ENCODE assay signal across 28 mouse cellular contexts in genomic region chr4:155703425-155703929, GRCm38 (mm10). TPM values are rescaled to one million over a fixed set of nuclear protein-coding genes. Genes with fewer than 3 reads are reported as not detected.
DNase-seq lines count a peak whose midpoint lies in the region; ATAC-seq and TF ChIP-seq lines count a peak whose summit lies in the region.
"Had no signal": no experiment of that assay in that cellular context is flagged by ENCODE, and none has a peak within 500 bp of the region (broad histone marks: within the 10 kb centered on the region; RNA-seq: fewer than 3 reads in every experiment).

No protein-coding gene starts in this region.

- no peaks in the 10 kb centered on the region for H3K9me3 ChIP-seq in lung, embryonic 15.5 days
- H3K9me3 ChIP-seq in ES-E14 (ENCODE audit: control insufficient read depth, insufficient read depth, low read depth, low read length), result no peaks in the 10 kb centered on the region
- no peaks in the 10 kb centered on the region for H3K9me3 ChIP-seq in liver, embryonic 12.5 days (replicated peaks)
- H3K9me3 ChIP-seq: forebrain, embryonic 15.5 days; heart, embryonic 13.5 days; hindbrain, embryonic 15.5 days; kidney, embryonic 15.5 days; neural tube, embryonic 12.5 days had no signal

- DNase-seq in lung, postnatal 25 days (ENCODE audit: low spot score), result no peak
- no peak for DNase-seq in ES-E14 (ENCODE audit: low read depth, low spot score)
- DNase-seq in adipocyte (ENCODE audit: low spot score), result no peak
- DNase-seq: adrenal gland, adult 8-10 months; B cell, adult 2 months; cerebellum, adult 2 months; cerebellum, postnatal 25 days; heart, postnatal 10 days; kidney, adult 18-20 months; kidney, postnatal 36 days; layer of hippocampus, postnatal 36 days; lung, postnatal 4 days; right cerebral cortex, adult 18-20 months; spleen, adult 18-20 months; thymus, adult 18-20 months; thymus, postnatal 36 days had no signal

- no peak for ATAC-seq in lung, embryonic 15.5 days (ENCODE audit: borderline replicate concordance, extremely low read depth, low FRiP score, low TSS enrichment)
- no peak for ATAC-seq in liver, embryonic 12.5 days
- ATAC-seq in granulocyte monocyte progenitor cell, adult 5-6 weeks (replicated peaks; ENCODE audit: poor library complexity, severe bottlenecking), result no peak
- ATAC-seq: activated CD4-positive, CD25-positive, alpha-beta regulatory T cell, adult 4 months; forebrain, embryonic 15.5 days; midbrain, embryonic 16.5 days had no signal

- H3K79me2 ChIP-seq in myocyte (ENCODE audit: control insufficient read depth, insufficient read depth), result peaks cover 34% of the 10 kb centered on the region

- no peak overlapping the region for H3K27ac ChIP-seq in lung, embryonic 15.5 days
- no peak overlapping the region for H3K27ac ChIP-seq in ES-E14 (ENCODE audit: insufficient read depth, low read depth, low read length, poor library complexity, severe bottlenecking)
- no peak overlapping the region for H3K27ac ChIP-seq in liver, embryonic 12.5 days
- H3K27ac ChIP-seq: neural tube, embryonic 12.5 days had no signal

- no peak for TF ChIP-seq POLR2A in myocyte (IDR thresholded peaks at IDR 0.05; ENCODE audit: insufficient read length, low read depth)

- 0 out of 2 replicates have a peak overlapping the region, but pooled peaks have one; percentile 68 for H3K4me2 ChIP-seq in lung, embryonic 15.5 days
- H3K4me2 ChIP-seq in liver, embryonic 12.5 days, result peak overlapping the region; percentile 76
- peak overlapping the region; percentile 86 for H3K4me2 ChIP-seq in myocyte (ENCODE audit: low read depth)

- WGBS in lung, embryonic 15.5 days, result 93% methylated on average over 4 of the region's 4 CpGs
- 86% methylated on average over 4 of the region's 4 CpGs for WGBS in liver, embryonic 12.5 days (ENCODE audit: insufficient replicate concordance)

- peaks cover 9% of the 10 kb centered on the region for H3K4me1 ChIP-seq in lung, embryonic 15.5 days
- H3K4me1 ChIP-seq in ES-E14 (ENCODE audit: control insufficient read depth in 2 of 2, insufficient read depth in 2 of 2, low read length in 2 of 2, poor library complexity in 1 of 2), result peaks cover 5 to 8% of the 10 kb centered on the region in 2 experiments; a peak in 3 of 4 replicates
- H3K4me1 ChIP-seq in liver, embryonic 12.5 days, result peaks cover 34% of the 10 kb centered on the region

- no peak overlapping the region for H3K4me3 ChIP-seq in lung, embryonic 15.5 days
- peak overlapping the region in 1 of 2 experiments; percentile 89; a peak in 1 of 4 replicates for H3K4me3 ChIP-seq in ES-E14 (ENCODE audit: insufficient read depth in 1 of 2, low read depth in 1 of 2, low read length in 2 of 2, poor library complexity in 1 of 2, severe bottlenecking in 1 of 2)
- peak overlapping the region; percentile 92; the same call in 1 of the 2 replicates for H3K4me3 ChIP-seq in liver, embryonic 12.5 days
- H3K4me3 ChIP-seq in myocyte, result peak overlapping the region; percentile 95

- H3K9ac ChIP-seq in lung, embryonic 15.5 days, result no peak overlapping the region
- peak overlapping the region; percentile 4; the same call in 1 of the 2 replicates for H3K9ac ChIP-seq in ES-E14 (ENCODE audit: insufficient read depth, low read depth, low read length, poor library complexity, severe bottlenecking)
- H3K9ac ChIP-seq in liver, embryonic 12.5 days, result peak overlapping the region; percentile 6; the same call in 1 of the 2 replicates

- H3K36me3 ChIP-seq in lung, embryonic 15.5 days, result no peaks in the 10 kb centered on the region
- H3K36me3 ChIP-seq in ES-E14 (ENCODE audit: control insufficient read depth, insufficient read depth, low read length, poor library complexity, severe bottlenecking) (no peaks in the 10 kb centered on the region), myocyte (ENCODE audit: control insufficient read depth, insufficient read depth) (no peaks in the 10 kb centered on the region)
- H3K36me3 ChIP-seq in liver, embryonic 12.5 days, result peaks cover 8% of the 10 kb centered on the region
- H3K36me3 ChIP-seq: forebrain, embryonic 15.5 days; heart, embryonic 13.5 days; hindbrain, embryonic 15.5 days; neural tube, embryonic 12.5 days had no signal

- H3K27me3 ChIP-seq in lung, embryonic 15.5 days, result no peaks in the 10 kb centered on the region
- H3K27me3 ChIP-seq in liver, embryonic 12.5 days (replicated peaks), result no peaks in the 10 kb centered on the region
- no peaks in the 10 kb centered on the region for H3K27me3 ChIP-seq in myocyte (ENCODE audit: control insufficient read depth, insufficient read depth, insufficient read length)
- H3K27me3 ChIP-seq: forebrain, embryonic 15.5 days; heart, embryonic 13.5 days; hindbrain, embryonic 15.5 days; kidney, embryonic 15.5 days; neural tube, embryonic 12.5 days had no signal

- in situ Hi-C loops in ES-E14 (cut with MboI; ENCODE audit: low sequenced_read_pairs in 2 of 2, unreplicated experiment in 2 of 2), result no loop called here

- H3ac ChIP-seq in myocyte (ENCODE audit: control insufficient read depth, insufficient read length), result no peak overlapping the region

TF ChIP-seq in ES-E14, 5 proteins besides CTCF, POLR2A, EP300 and RAD21:
- TF ChIP-seq ZNF384 (IDR thresholded peaks at IDR 0.05; ENCODE audit: low read depth, low read length), result no peak
- no peak for TF ChIP-seq HCFC1 (IDR thresholded peaks at IDR 0.05; ENCODE audit: borderline replicate concordance, insufficient read depth, low read length)
- no peak for TF ChIP-seq ZC3H11A (IDR thresholded peaks at IDR 0.05; ENCODE audit: borderline replicate concordance, low read depth, low read length)
- no peak for TF ChIP-seq MAFK (IDR thresholded peaks at IDR 0.05; ENCODE audit: insufficient read depth, low read depth, low read length)
- TF ChIP-seq CHD2 (IDR thresholded peaks at IDR 0.05; ENCODE audit: low read depth, low read length), result no peak

TF ChIP-seq in myocyte, 11 proteins besides CTCF, POLR2A, EP300 and RAD21:
- TF ChIP-seq TCF3 (IDR thresholded peaks at IDR 0.05; ENCODE audit: insufficient read length, low read depth) (no peak), REST (IDR thresholded peaks at IDR 0.05; ENCODE audit: insufficient read depth, insufficient read length) (no peak), POLR2AphosphoS2 (IDR thresholded peaks at IDR 0.05; ENCODE audit: insufficient read length, low read depth) (no peak), USF1 (IDR thresholded peaks at IDR 0.05; ENCODE audit: low read depth) (no peak), MYOD1 (IDR thresholded peaks at IDR 0.05; ENCODE audit: control insufficient read depth in 1 of 3, insufficient read length in 2 of 3, low read depth in 2 of 3) (no peak), MYOG (IDR thresholded peaks at IDR 0.05; ENCODE audit: control insufficient read depth in 1 of 3, insufficient read depth in 1 of 3, insufficient read length in 2 of 3, low read depth in 2 of 3) (no peak), SRF (IDR thresholded peaks at IDR 0.05; ENCODE audit: control insufficient read depth, insufficient read length, low read depth) (no peak), CEBPB (IDR thresholded peaks at IDR 0.05; ENCODE audit: insufficient read depth, poor library complexity, severe bottlenecking) (no peak), E2F4 (IDR thresholded peaks at IDR 0.05; ENCODE audit: insufficient read depth) (no peak), MAX (IDR thresholded peaks at IDR 0.05; ENCODE audit: low read depth) (no peak), TCF12 (IDR thresholded peaks at IDR 0.05; ENCODE audit: insufficient read depth, poor library complexity, severe bottlenecking) (no peak)

RNA-seq across cellular contexts. Expression of gene Ssu72, which starts 1.1 kb away (rescaled TPM):
- 147 and 150 TPM in 2 replicates for polyA plus RNA-seq in lung, embryonic 15.5 days (2015; fragmentation: Nextera tagmentation; extraction: Ambion mirVana)
- total RNA-seq in ES-E14 (2012; rRNA removed), result 125 and 129 TPM in 2 replicates
- 80.8 and 91.2 TPM in 2 replicates for polyA plus RNA-seq in liver, embryonic 12.5 days (2016; fragmentation: Nextera tagmentation; extraction: Ambion mirVana)
- polyA plus RNA-seq in myocyte (2012; fragmentation: generic; extraction: Trizol), result 105 TPM
- total RNA-seq in granulocyte monocyte progenitor cell, adult 5-6 weeks (2014; fragmentation: Nextera tagmentation), result 58.5 and 75.8 TPM in 2 replicates
- 80.5 and 99.6 TPM in 2 replicates for total RNA-seq in granulocyte monocyte progenitor cell, adult 5-6 weeks (2017)

RNA-seq across cellular contexts. Expression of gene Fndc10, which starts 9.3 kb away (rescaled TPM):
- 4.3 and 4.9 TPM in 2 replicates for polyA plus RNA-seq in lung, embryonic 15.5 days (2015; fragmentation: Nextera tagmentation; extraction: Ambion mirVana)
- 10.0 and 22.1 TPM in 2 replicates for total RNA-seq in ES-E14 (2012; rRNA removed)
- polyA plus RNA-seq in liver, embryonic 12.5 days (2016; fragmentation: Nextera tagmentation; extraction: Ambion mirVana), result 1.9 and 2.0 TPM in 2 replicates
- polyA plus RNA-seq in myocyte (2012; fragmentation: generic; extraction: Trizol), result 8.3 TPM
- total RNA-seq in granulocyte monocyte progenitor cell, adult 5-6 weeks (2014; fragmentation: Nextera tagmentation), result 2.8 and 7.6 TPM in 2 replicates
- 0.88 and 2.1 TPM in 2 replicates for total RNA-seq in granulocyte monocyte progenitor cell, adult 5-6 weeks (2017)

RNA-seq across cellular contexts. Expression of gene Tmem240, which starts 31.1 kb away (rescaled TPM):
- polyA plus RNA-seq in lung, embryonic 15.5 days (2015; fragmentation: Nextera tagmentation; extraction: Ambion mirVana), result 0.44 and 0.59 TPM in 2 replicates
- 0.22 and 0.58 TPM in 2 replicates for total RNA-seq in ES-E14 (2012; rRNA removed)
- polyA plus RNA-seq in liver, embryonic 12.5 days (2016; fragmentation: Nextera tagmentation; extraction: Ambion mirVana), result 0.17 and 0.24 TPM in 2 replicates
- 1.2 TPM for polyA plus RNA-seq in myocyte (2012; fragmentation: generic; extraction: Trizol)
- 0.32 and 0.95 TPM in 2 replicates for total RNA-seq in granulocyte monocyte progenitor cell, adult 5-6 weeks (2014; fragmentation: Nextera tagmentation)
- total RNA-seq in granulocyte monocyte progenitor cell, adult 5-6 weeks (2017), result 0.31 TPM in 1 of 2 replicates, not detected in the other

RNA-seq across cellular contexts. Expression of gene Mib2, which starts 34.5 kb away (rescaled TPM):
- polyA plus RNA-seq in lung, embryonic 15.5 days (2015; fragmentation: Nextera tagmentation; extraction: Ambion mirVana), result 27.6 and 29.1 TPM in 2 replicates
- 55.3 and 100 TPM in 2 replicates for total RNA-seq in ES-E14 (2012; rRNA removed)
- 7.2 and 7.4 TPM in 2 replicates for polyA plus RNA-seq in liver, embryonic 12.5 days (2016; fragmentation: Nextera tagmentation; extraction: Ambion mirVana)
- polyA plus RNA-seq in myocyte (2012; fragmentation: generic; extraction: Trizol), result 106 TPM
- total RNA-seq in granulocyte monocyte progenitor cell, adult 5-6 weeks (2014; fragmentation: Nextera tagmentation), result 2.9 and 18.0 TPM in 2 replicates
- 15.6 and 17.7 TPM in 2 replicates for total RNA-seq in granulocyte monocyte progenitor cell, adult 5-6 weeks (2017)

RNA-seq across cellular contexts. Expression of gene Mmp23, which starts 50.3 kb away (rescaled TPM):
- polyA plus RNA-seq in lung, embryonic 15.5 days (2015; fragmentation: Nextera tagmentation; extraction: Ambion mirVana), result 41.7 and 47.8 TPM in 2 replicates
- total RNA-seq in ES-E14 (2012; rRNA removed), result 12.1 and 19.0 TPM in 2 replicates
- 8.1 and 9.2 TPM in 2 replicates for polyA plus RNA-seq in liver, embryonic 12.5 days (2016; fragmentation: Nextera tagmentation; extraction: Ambion mirVana)
- 1.8 TPM for polyA plus RNA-seq in myocyte (2012; fragmentation: generic; extraction: Trizol)
- total RNA-seq in granulocyte monocyte progenitor cell, adult 5-6 weeks (2014; fragmentation: Nextera tagmentation), result not detected in 2 replicates
- not detected in 2 replicates for total RNA-seq in granulocyte monocyte progenitor cell, adult 5-6 weeks (2017)
- total RNA-seq: hematopoietic stem cell, adult 5-6 weeks had no signal
- polyA plus RNA-seq: activated CD4-positive, CD25-positive, alpha-beta regulatory T cell, adult 4 months had no signal
